Mouse (Mus musculus): ENCODE measurements around the gene C130050O18Rik.

GRCm38 (mm10) chr5:139408511-139408910 lies 3.4 kb downstream of the C130050O18Rik start:
- TF ChIP-seq USF1 (IDR thresholded peaks at IDR 0.05; ENCODE audit: low read depth) (no peak), CTCF (IDR thresholded peaks at IDR 0.05; ENCODE audit: control insufficient read depth, insufficient read depth, insufficient read length) (no peak)
